Mouse (Mus musculus) embryonic facial prominence, embryonic 10.5 days (tissue): Measurements from ENCODE around the gene Adamts13. TPM values are rescaled to one million over a fixed set of nuclear protein-coding genes. Genes with fewer than 3 reads are reported as not detected.

Experiments
- DNase-seq: peaks from one replicate; pipeline ENCODE4 v3.0.0-alpha.2; 2017; ENCODE audit warnings: low spot score
- H3K27ac ChIP-seq: fragments of 300-500 bp; sonication (generic); replicated peaks from 2 replicates; pipeline ENCODE4 v1.5.1; 2016; ENCODE audit warnings: mild to moderate bottlenecking
- H3K27me3 ChIP-seq: fragments of 300-500 bp; sonication (generic); replicated peaks from 2 replicates; pipeline ENCODE4 v1.6.1; 2016; ENCODE audit warnings: low read depth, mild to moderate bottlenecking; ENCODE audit not compliant: poor library complexity, severe bottlenecking
- H3K36me3 ChIP-seq: fragments of 300-500 bp; sonication (generic); replicated peaks from 2 replicates; pipeline ENCODE4 v1.6.1; 2016; ENCODE audit warnings: mild to moderate bottlenecking, moderate library complexity
- H3K4me1 ChIP-seq: fragments of 300-500 bp; sonication (generic); 2 replicates; pipeline ENCODE4 v1.6.1; 2016
- H3K4me3 ChIP-seq: fragments of 300-500 bp; sonication (generic); 2 replicates; pipeline ENCODE4 v1.5.1; 2016; ENCODE audit warnings: mild to moderate bottlenecking, moderate library complexity
- H3K9me3 ChIP-seq: fragments of 300-500 bp; sonication (generic); 2 replicates; pipeline ENCODE4 v1.6.1; 2016; ENCODE audit warnings: mild to moderate bottlenecking
- WGBS: fragments of 180-500 bp; shearing (Covaris S2); methylation state at CpG from one replicate; pipeline ENCODE4 v1.1.7; 2016; 5-methylcytosine and 5-hydroxymethylcytosine counted together
- polyA plus RNA-seq: library from polyadenylated mRNA; unstranded; fragments of >200 nt; fragmentation: Nextera tagmentation; extraction: Ambion mirVana; gene quantifications from 2 replicates; pipeline ENCODE4 v1.2.1, GENCODE M21; 2016

Gene Adamts13
- polyA plus RNA-seq, 1 experiment from 2014 or later, result not detected

DNA sequence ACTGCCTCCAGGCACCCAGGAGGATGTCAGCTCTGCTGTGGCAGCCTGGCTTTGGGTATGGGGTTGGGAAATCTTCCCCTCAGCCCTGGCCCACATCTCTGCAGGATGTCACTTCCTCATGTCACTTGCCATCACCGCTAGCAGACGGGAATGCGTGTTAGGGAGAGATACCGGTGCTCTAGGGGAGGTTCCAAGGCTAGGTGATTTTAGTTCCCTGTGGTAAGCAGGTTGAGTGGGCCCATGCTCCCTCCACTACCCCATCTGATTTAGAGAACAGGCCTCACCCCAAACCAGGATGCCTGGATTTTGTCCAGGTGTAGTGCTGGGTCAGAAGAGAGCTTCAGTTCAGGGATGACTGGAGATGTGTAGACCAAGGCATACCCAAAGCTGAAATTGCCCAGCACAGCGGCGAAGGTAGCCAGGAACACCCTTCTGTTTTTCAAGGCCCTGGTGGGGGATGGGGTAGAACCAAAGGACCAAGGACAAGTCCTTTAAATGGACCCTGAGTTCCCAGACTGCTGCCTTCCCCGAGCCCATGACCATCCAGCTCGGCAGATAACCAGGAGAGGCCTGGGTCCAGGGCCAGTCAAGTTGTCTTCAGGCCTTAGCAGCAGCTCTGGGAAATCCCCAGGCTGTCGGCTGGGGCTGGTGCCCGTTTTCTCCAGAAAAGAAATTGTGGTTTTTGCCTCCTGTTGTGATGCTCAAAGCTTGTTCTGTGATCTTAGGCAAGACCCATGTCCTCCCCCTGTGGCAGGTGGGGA is 53.8 kb downstream of the Adamts13 start:
- Histone ChIP-seq H3K4me3 (peak overlapping the region; percentile 53), H3K4me1 (peaks cover 19% of the 10 kb centered on the region), H3K27ac (no peak overlapping the region), H3K36me3 (no peaks in the 10 kb centered on the region), H3K27me3 (peaks cover 34% of the 10 kb centered on the region), H3K9me3 (no peaks in the 10 kb centered on the region)
- no peak for DNase-seq
- WGBS, result 75% methylated on average over 10 of the region's 10 CpGs

DNA sequence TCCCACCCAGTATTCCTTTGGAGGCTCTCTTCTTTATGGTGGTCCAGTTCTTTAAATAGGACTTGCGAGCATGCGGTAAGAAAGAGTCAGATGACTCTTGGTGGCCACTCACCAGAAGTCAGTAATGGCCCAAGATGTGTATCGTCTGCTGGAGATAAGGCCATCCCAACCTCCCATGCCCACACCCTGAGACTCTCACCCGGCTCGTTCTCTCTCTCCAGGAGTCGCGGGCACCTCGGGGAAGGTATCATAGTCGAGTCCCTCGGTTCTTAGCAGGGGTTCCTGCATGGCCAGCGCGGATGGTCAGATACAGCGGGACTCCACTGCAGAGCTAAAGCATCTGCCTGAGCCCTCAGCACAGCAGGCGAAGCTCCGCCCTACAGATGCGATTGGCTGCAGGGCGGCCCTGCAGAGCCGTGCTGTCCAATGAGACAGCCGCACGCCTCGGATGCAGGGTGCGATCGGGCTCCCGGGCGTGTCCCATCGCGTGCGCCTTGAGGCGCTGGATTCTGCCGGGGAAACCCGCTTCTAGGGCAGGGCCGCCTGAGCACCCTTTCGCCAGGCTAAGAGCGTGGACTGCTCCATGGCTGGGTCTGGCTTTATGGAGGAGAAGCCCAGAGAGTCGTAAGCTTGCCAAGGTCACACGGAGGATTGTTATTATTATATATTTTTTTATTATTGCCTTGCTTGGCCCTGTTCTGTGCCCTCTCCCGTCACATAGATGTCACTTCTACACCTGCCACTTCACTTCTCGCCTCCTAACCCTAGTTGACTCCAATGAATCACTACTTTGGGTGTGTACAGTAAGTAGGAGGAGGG is 54.6 kb downstream of the Adamts13 start, which contains the start of gene Slc2a6:
TSS of gene Slc2a6 (minus strand) at position 381 of the 819 bp plus-strand sequence.
- 4% methylated on average over 38 of the region's 38 CpGs for WGBS
- Histone ChIP-seq H3K36me3 (no peaks in the 10 kb centered on the region), H3K9me3 (no peaks in the 10 kb centered on the region), H3K27me3 (peaks cover 34% of the 10 kb centered on the region), H3K4me1 (peaks cover 13% of the 10 kb centered on the region), H3K27ac (no peak within 1 kb of the TSS), H3K4me3 (peak within 1 kb of the TSS; percentile 53)
- DNase-seq, result peak; percentile 90

- Histone ChIP-seq H3K4me3 (peak overlapping the region; percentile 53), H3K27ac (no peak overlapping the region), H3K9me3 (no peaks in the 10 kb centered on the region), H3K36me3 (no peaks in the 10 kb centered on the region), H3K4me1 (peaks cover 13% of the 10 kb centered on the region), H3K27me3 (peaks cover 34% of the 10 kb centered on the region)
- DNase-seq, result no peak
- WGBS, result 74% methylated on average over 4 of the region's 4 CpGs
Measured at GRCm38 (mm10) chr2:27028437-27029015, 55.3 kb downstream of the Adamts13 start.

GRCm38 (mm10) chr2:27032361-27032760 is 59.1 kb downstream of the Adamts13 start:
- Histone ChIP-seq H3K27ac (no peak overlapping the region), H3K4me1 (peaks cover 16% of the 10 kb centered on the region), H3K27me3 (peaks cover 26% of the 10 kb centered on the region), H3K4me3 (no peak overlapping the region), H3K9me3 (no peaks in the 10 kb centered on the region), H3K36me3 (no peaks in the 10 kb centered on the region)
- no peak for DNase-seq
- 83% methylated on average over 2 of the region's 2 CpGs for WGBS

GRCm38 (mm10) chr2:27036003-27036402 is 62.8 kb downstream of the Adamts13 start:
- Histone ChIP-seq H3K27me3 (no peaks in the 10 kb centered on the region), H3K4me1 (peaks cover 6% of the 10 kb centered on the region; the same call in 1 of the 2 replicates), H3K36me3 (no peaks in the 10 kb centered on the region), H3K9me3 (no peaks in the 10 kb centered on the region), H3K27ac (no peak overlapping the region), H3K4me3 (no peak overlapping the region)
- DNase-seq, result no peak
- WGBS, result 83% methylated on average over 3 of the region's 3 CpGs

GRCm38 (mm10) chr2:27037008-27037407 is 63.8 kb downstream of the Adamts13 start:
- Histone ChIP-seq H3K27me3 (no peaks in the 10 kb centered on the region), H3K4me1 (peaks cover 6% of the 10 kb centered on the region; the same call in 1 of the 2 replicates), H3K27ac (no peak overlapping the region), H3K4me3 (no peak overlapping the region), H3K9me3 (no peaks in the 10 kb centered on the region), H3K36me3 (no peaks in the 10 kb centered on the region)
- 74% methylated on average over 4 of the region's 4 CpGs for whole genome bisulfite sequencing
- no peak for DNase-seq

- Histone ChIP-seq H3K4me1 (peaks cover 6% of the 10 kb centered on the region; the same call in 1 of the 2 replicates), H3K9me3 (no peaks in the 10 kb centered on the region), H3K27me3 (no peaks in the 10 kb centered on the region), H3K4me3 (no peak overlapping the region), H3K27ac (no peak overlapping the region), H3K36me3 (no peaks in the 10 kb centered on the region)
- WGBS, result 2% methylated on average over 3 of the region's 3 CpGs
- DNase-seq, result peak; percentile 74
Measured at GRCm38 (mm10) chr2:27038596-27038995, 65.4 kb downstream of the Adamts13 start.

GRCm38 (mm10) chr2:27039286-27039685 is 66.1 kb downstream of the Adamts13 start:
- H3K27ac ChIP-seq, result no peak overlapping the region
- no peaks in the 10 kb centered on the region for H3K9me3 ChIP-seq
- peaks cover 6% of the 10 kb centered on the region; the same call in 1 of the 2 replicates for H3K4me1 ChIP-seq
- DNase-seq, result peak; percentile 43
- H3K4me3 ChIP-seq, result no peak overlapping the region
- H3K27me3 ChIP-seq, result no peaks in the 10 kb centered on the region
- no peaks in the 10 kb centered on the region for H3K36me3 ChIP-seq
- 5% methylated on average over 1 of the region's 1 CpGs for WGBS

DNA sequence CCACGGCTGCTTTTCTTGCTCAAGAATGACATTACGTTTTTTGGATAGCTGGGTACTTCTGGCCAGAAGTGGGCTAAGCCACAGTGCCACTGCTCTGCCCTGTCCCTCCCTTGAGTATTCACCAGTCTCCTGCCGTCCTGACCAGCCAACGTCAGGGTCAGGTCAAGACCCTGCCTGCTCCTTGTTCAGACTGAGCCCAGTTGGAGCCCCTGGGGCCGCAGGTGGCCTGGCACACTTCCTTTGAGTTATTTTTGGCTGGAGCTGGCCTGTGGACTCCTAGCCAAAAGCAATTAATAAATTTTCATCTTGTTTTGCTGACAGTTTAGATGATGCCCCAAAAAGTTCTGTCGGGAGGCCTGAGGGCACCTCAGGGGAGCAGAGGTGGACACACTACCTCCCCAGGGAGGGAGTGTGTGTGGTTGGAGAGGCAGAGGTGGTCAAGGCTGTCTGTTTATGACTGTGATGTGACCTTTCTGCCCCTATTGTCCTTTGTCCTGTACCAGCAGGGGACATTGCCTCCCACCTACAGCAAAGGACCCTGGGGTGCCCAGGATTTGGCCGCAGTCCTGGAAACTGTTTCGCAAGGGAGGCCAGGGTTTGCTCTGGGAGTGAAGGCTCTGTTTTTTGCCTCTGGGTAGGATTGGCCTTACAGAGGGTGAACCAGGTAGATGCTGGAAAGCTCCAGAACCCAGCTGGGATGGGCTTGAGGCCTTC is 69.1 kb downstream of the Adamts13 start:
- Histone ChIP-seq H3K27me3 (0 out of 2 replicates have a peak, but pooled peaks cover 8% of the 10 kb centered on the region), H3K4me1 (peaks cover 2% of the 10 kb centered on the region; the same call in 1 of the 2 replicates), H3K36me3 (no peaks in the 10 kb centered on the region), H3K9me3 (no peaks in the 10 kb centered on the region), H3K27ac (no peak overlapping the region), H3K4me3 (no peak overlapping the region)
- no peak for DNase-seq
- WGBS, result 61% methylated on average over 8 of the region's 8 CpGs

DNA sequence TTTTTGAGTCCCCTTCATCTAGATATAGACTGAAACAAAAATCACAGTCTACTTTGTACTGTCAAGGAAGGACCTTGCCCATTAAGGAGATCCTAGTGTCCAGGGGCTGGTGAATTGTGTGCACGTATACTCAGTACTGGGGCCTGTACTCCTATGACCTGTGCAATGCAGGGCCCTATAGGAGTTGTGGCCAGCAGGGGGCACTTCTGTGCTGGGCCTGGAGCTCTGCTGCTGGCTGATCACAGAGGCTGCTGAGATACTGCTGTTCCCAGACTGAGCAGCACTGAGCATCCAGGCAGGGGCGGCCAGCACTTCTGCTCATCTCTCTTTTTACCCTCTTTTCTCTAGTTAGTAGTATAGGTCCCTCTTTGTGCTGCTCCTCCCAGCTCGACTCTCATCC is 70.2 kb downstream of the Adamts13 start:
- Histone ChIP-seq H3K36me3 (no peaks in the 10 kb centered on the region), H3K4me3 (no peak overlapping the region), H3K27me3 (0 out of 2 replicates have a peak, but pooled peaks cover 8% of the 10 kb centered on the region), H3K4me1 (no peaks in the 10 kb centered on the region; the same call in 1 of the 2 replicates), H3K27ac (no peak overlapping the region), H3K9me3 (no peaks in the 10 kb centered on the region)
- WGBS, result 22% methylated on average over 3 of the region's 3 CpGs
- peak; percentile 88 for DNase-seq

- Histone ChIP-seq H3K27me3 (0 out of 2 replicates have a peak, but pooled peaks cover 8% of the 10 kb centered on the region), H3K27ac (no peak overlapping the region), H3K36me3 (no peaks in the 10 kb centered on the region), H3K4me1 (no peaks in the 10 kb centered on the region; the same call in 1 of the 2 replicates), H3K4me3 (no peak overlapping the region), H3K9me3 (no peaks in the 10 kb centered on the region)
- 77% methylated on average over 4 of the region's 4 CpGs for WGBS
- no peak for DNase-seq
Measured at GRCm38 (mm10) chr2:27044166-27044565, 71.0 kb downstream of the Adamts13 start.

DNA sequence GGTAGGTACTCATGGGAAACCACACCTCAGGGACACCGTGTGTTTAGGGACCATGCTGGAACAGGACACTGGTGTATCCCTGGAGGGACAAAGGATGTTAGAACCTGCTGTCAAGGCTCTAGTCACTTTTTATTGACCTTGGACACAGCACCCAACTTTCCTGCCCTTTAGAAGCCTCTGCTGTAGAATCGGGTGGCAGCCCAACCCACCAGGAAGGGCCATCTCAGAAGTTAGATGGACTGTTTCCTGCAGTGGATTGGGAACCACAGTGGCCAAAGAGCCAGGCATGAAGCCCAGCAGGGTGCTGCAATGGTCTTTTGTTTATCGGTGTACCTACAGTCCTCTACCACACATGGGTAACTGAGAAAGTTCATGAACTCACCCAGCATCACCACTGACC is 71.4 kb downstream of the Adamts13 start:
- 0 out of 2 replicates have a peak, but pooled peaks cover 8% of the 10 kb centered on the region for H3K27me3 ChIP-seq
- 81% methylated on average over 3 of the region's 3 CpGs for WGBS
- DNase-seq, result no peak

More for the DNA sequence above, 71.4 kb downstream of the Adamts13 start:
- Histone ChIP-seq H3K36me3 (no peaks in the 10 kb centered on the region), H3K4me3 (no peak overlapping the region), H3K9me3 (no peaks in the 10 kb centered on the region), H3K27ac (no peak overlapping the region), H3K4me1 (peaks cover 3% of the 10 kb centered on the region)
